Mouse (Mus musculus): ENCODE measurements around the gene A030014E15Rik. TPM values are rescaled to one million over a fixed set of nuclear protein-coding genes. Genes with fewer than 3 reads are reported as not detected.
"Not testable (repeated sequence)": the region's sequence is repeated elsewhere in the genome, so short reads cannot be mapped to it uniquely, and the experiment has no call there.

Gene A030014E15Rik
- polyA plus RNA-seq, 1 experiment, result not detected

GRCm38 (mm10) chr1:82938666-82939065, 13.9 kb downstream of the A030014E15Rik start:
- Histone ChIP-seq H3K27me3 (ENCODE audit: control insufficient read depth, insufficient read depth, insufficient read length) (no peaks in the 10 kb centered on the region), H3ac (ENCODE audit: control insufficient read depth, insufficient read length) (no peak overlapping the region), H3K36me3 (ENCODE audit: control insufficient read depth, insufficient read depth) (no peaks in the 10 kb centered on the region), H3K4me2 (ENCODE audit: low read depth) (no peak overlapping the region), H3K4me3 (no peak overlapping the region), H3K79me2 (ENCODE audit: control insufficient read depth, insufficient read depth) (no peaks in the 10 kb centered on the region)
- TF ChIP-seq SRF (IDR thresholded peaks at IDR 0.05; ENCODE audit: control insufficient read depth, insufficient read length, low read depth) (no peak), MYOD1 (IDR thresholded peaks at IDR 0.05; ENCODE audit: control insufficient read depth in 1 of 3, insufficient read length in 2 of 3, low read depth in 2 of 3) (no peak), TCF3 (IDR thresholded peaks at IDR 0.05; ENCODE audit: insufficient read length, low read depth) (no peak), MYOG (IDR thresholded peaks at IDR 0.05; ENCODE audit: control insufficient read depth in 1 of 3, insufficient read depth in 1 of 3, insufficient read length in 2 of 3, low read depth in 2 of 3) (no peak), POLR2A (IDR thresholded peaks at IDR 0.05; ENCODE audit: insufficient read length, low read depth) (no peak), MAX (IDR thresholded peaks at IDR 0.05; ENCODE audit: low read depth) (no peak), REST (IDR thresholded peaks at IDR 0.05; ENCODE audit: insufficient read depth, insufficient read length) (no peak), TCF12 (IDR thresholded peaks at IDR 0.05; ENCODE audit: insufficient read depth, poor library complexity, severe bottlenecking) (no peak), POLR2AphosphoS2 (IDR thresholded peaks at IDR 0.05; ENCODE audit: insufficient read length, low read depth) (no peak), CEBPB (IDR thresholded peaks at IDR 0.05; ENCODE audit: insufficient read depth, poor library complexity, severe bottlenecking) (no peak), E2F4 (IDR thresholded peaks at IDR 0.05; ENCODE audit: insufficient read depth) (no peak), USF1 (IDR thresholded peaks at IDR 0.05; ENCODE audit: low read depth) (no peak)

- not testable (repeated sequence) for H3K4me2 ChIP-seq (ENCODE audit: low read depth); H3ac ChIP-seq (ENCODE audit: control insufficient read depth, insufficient read length); H3K36me3 ChIP-seq (ENCODE audit: control insufficient read depth, insufficient read depth)
These were observed 17.8 kb downstream of the A030014E15Rik start for GRCm38 (mm10) chr1:82942505-82942904.

GRCm38 (mm10) chr1:82943295-82943694, 18.6 kb downstream of the A030014E15Rik start, which contains the start of gene A030003K21Rik:
Gene A030003K21Rik, minus strand, starts transcription at chr1:82943388.
- H3K4me3 ChIP-seq; H3K79me2 ChIP-seq (ENCODE audit: control insufficient read depth, insufficient read depth); H3K27me3 ChIP-seq (ENCODE audit: control insufficient read depth, insufficient read depth, insufficient read length); H3ac ChIP-seq (ENCODE audit: control insufficient read depth, insufficient read length); H3K36me3 ChIP-seq (ENCODE audit: control insufficient read depth, insufficient read depth); H3K4me2 ChIP-seq (ENCODE audit: low read depth): not testable (repeated sequence)

More at GRCm38 (mm10) chr1:82942505-82942904, 17.8 kb downstream of the A030014E15Rik start:
- not testable (repeated sequence) for H3K4me3 ChIP-seq; H3K27me3 ChIP-seq (ENCODE audit: control insufficient read depth, insufficient read depth, insufficient read length); H3K79me2 ChIP-seq (ENCODE audit: control insufficient read depth, insufficient read depth)

GRCm38 (mm10) chr1:82946029-82946428, 21.3 kb downstream of the A030014E15Rik start:
- not testable (repeated sequence) for H3ac ChIP-seq (ENCODE audit: control insufficient read depth, insufficient read length); H3K36me3 ChIP-seq (ENCODE audit: control insufficient read depth, insufficient read depth); H3K79me2 ChIP-seq (ENCODE audit: control insufficient read depth, insufficient read depth); H3K4me3 ChIP-seq; H3K27me3 ChIP-seq (ENCODE audit: control insufficient read depth, insufficient read depth, insufficient read length); H3K4me2 ChIP-seq (ENCODE audit: low read depth)

- Histone ChIP-seq H3K36me3 (ENCODE audit: control insufficient read depth, insufficient read depth) (no peaks in the 10 kb centered on the region), H3K4me3 (no peak overlapping the region), H3K4me2 (ENCODE audit: low read depth) (no peak overlapping the region), H3K27me3 (ENCODE audit: control insufficient read depth, insufficient read depth, insufficient read length) (no peaks in the 10 kb centered on the region), H3K79me2 (ENCODE audit: control insufficient read depth, insufficient read depth) (no peaks in the 10 kb centered on the region), H3ac (ENCODE audit: control insufficient read depth, insufficient read length) (no peak overlapping the region)
- TF ChIP-seq MYOD1 (IDR thresholded peaks at IDR 0.05; ENCODE audit: control insufficient read depth in 1 of 3, insufficient read length in 2 of 3, low read depth in 2 of 3), result no peak
- no peak for TF ChIP-seq E2F4 (IDR thresholded peaks at IDR 0.05; ENCODE audit: insufficient read depth)
- no peak for TF ChIP-seq POLR2AphosphoS2 (IDR thresholded peaks at IDR 0.05; ENCODE audit: insufficient read length, low read depth)
- TF ChIP-seq MAX (IDR thresholded peaks at IDR 0.05; ENCODE audit: low read depth), result no peak
These were observed 23.9 kb downstream of the A030014E15Rik start for GRCm38 (mm10) chr1:82948601-82949000.

GRCm38 (mm10) chr1:82955913-82956312, 31.2 kb downstream of the A030014E15Rik start, which contains the start of gene Gm7544:
Gene Gm7544, minus strand, starts transcription at chr1:82956013.
- not testable (repeated sequence) for H3K36me3 ChIP-seq (ENCODE audit: control insufficient read depth, insufficient read depth); H3K79me2 ChIP-seq (ENCODE audit: control insufficient read depth, insufficient read depth); H3K27me3 ChIP-seq (ENCODE audit: control insufficient read depth, insufficient read depth, insufficient read length); H3ac ChIP-seq (ENCODE audit: control insufficient read depth, insufficient read length); H3K4me3 ChIP-seq; H3K4me2 ChIP-seq (ENCODE audit: low read depth)

- H3K36me3 ChIP-seq (ENCODE audit: control insufficient read depth, insufficient read depth), result no peaks in the 10 kb centered on the region
- no peaks in the 10 kb centered on the region for H3K27me3 ChIP-seq (ENCODE audit: control insufficient read depth, insufficient read depth, insufficient read length)
- no peak within 1 kb of the TSS for H3ac ChIP-seq (ENCODE audit: control insufficient read depth, insufficient read length)
- H3K4me3 ChIP-seq, result no peak within 1 kb of the TSS
- H3K79me2 ChIP-seq (ENCODE audit: control insufficient read depth, insufficient read depth), result no peaks in the 10 kb centered on the region
- no peak within 1 kb of the TSS for H3K4me2 ChIP-seq (ENCODE audit: low read depth)
- no peak for TF ChIP-seq SRF (IDR thresholded peaks at IDR 0.05; ENCODE audit: control insufficient read depth, insufficient read length, low read depth)
- no peak for TF ChIP-seq E2F4 (IDR thresholded peaks at IDR 0.05; ENCODE audit: insufficient read depth)
- TF ChIP-seq MYOD1 (IDR thresholded peaks at IDR 0.05; ENCODE audit: control insufficient read depth in 1 of 3, insufficient read length in 2 of 3, low read depth in 2 of 3), result no peak
- TF ChIP-seq REST (IDR thresholded peaks at IDR 0.05; ENCODE audit: insufficient read depth, insufficient read length), result no peak
These were observed 35.2 kb downstream of the A030014E15Rik start, which contains the start of gene Gm47955 for GRCm38 (mm10) chr1:82959870-82960385. Gene Gm47955, plus strand, starts transcription at chr1:82960286.
